Mouse (Mus musculus): Measurements from ENCODE around the gene Ptpra.

DNA sequence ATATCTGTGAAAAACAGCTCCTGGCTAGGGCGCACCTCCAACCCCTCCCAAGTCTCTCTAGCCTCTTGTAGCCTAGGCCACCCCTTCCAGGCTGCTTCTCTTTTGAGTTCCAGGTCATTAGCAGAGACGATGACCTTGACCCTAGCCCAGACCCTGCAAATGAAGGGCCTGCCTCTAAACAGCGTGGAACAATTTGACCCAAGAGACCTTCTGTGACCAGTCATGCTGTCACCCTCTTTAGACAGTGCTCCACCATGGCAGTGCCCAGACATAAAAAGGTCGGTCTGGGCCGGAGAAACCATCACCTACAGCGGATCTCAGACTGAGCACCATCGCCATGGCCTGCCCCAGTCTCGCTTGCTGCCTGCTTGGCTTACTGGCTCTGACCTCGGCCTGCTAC, 125.8 kb downstream of the Ptpra start, which contains the start of gene Oxt:
- TF ChIP-seq GATA1 (IDR thresholded peaks at IDR 0.05; ENCODE audit: low read length), result no peak
- TF ChIP-seq TAL1 (IDR thresholded peaks at IDR 0.05; ENCODE audit: low read length), result no peak
